Mouse (Mus musculus) urinary bladder, postnatal 4 days (tissue): Measurements from ENCODE around the gene Nup85.
"Not testable (repeated sequence)": the region's sequence is repeated elsewhere in the genome, so short reads cannot be mapped to it uniquely, and the experiment has no call there.

Experiments used
- DNase-seq, 2 experiments: peaks; one replicate each; pipeline ENCODE4 v3.0.0; 2021 to 2022; ENCODE audit warnings: low spot score in 2 of 2

The Nup85 gene

DNA sequence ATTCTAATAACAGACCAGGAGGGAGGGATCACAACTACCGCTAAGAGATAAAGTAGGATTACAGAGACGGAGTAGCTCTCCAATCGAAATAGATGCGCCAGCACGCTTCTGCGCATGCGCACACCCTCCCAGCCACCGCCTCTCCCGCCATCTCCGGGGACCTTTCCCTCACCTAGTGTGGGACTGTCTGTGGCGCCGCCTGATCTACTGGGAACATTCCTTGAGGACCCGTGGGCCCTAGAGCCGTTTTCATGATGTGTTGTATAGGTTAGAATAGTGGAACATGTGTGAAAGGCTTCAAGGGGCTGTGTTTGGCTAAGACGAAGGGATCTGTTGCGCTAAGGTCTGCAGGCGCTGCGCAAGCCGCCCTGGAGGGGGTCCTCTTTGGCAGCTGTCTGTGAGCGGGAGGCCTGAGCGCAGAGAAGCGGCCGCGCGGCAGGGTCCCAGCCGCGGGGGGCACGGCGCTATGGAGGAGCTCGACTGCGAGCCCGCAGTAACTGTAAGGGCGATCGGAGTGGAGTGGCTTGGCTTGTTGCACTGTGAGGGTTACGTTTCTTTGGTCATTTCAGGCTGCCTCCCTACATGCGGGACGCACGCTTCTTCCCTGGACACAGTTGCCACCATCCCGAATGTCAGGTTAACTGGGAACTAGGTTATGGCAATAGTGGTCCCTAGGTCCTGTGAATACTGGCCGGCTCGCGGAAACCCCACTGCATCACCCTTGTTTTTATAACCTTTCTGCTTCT, at the start of gene Nup85:
TSS of gene Nup85 (plus strand) at position 371 of the 746 bp plus-strand sequence.
- DNase-seq, result peak; percentile 95 to 99

GRCm38 (mm10) chr11:115515021-115515420, 49.2 kb upstream of the Nup85 start:
- DNase-seq, result no peak

GRCm38 (mm10) chr11:115516942-115517341, 47.3 kb upstream of the Nup85 start:
- no peak for DNase-seq

- DNase-seq, result no peak
These were observed 45.5 kb upstream of the Nup85 start for GRCm38 (mm10) chr11:115518693-115519092.

GRCm38 (mm10) chr11:115519581-115519980, 44.7 kb upstream of the Nup85 start:
- no peak for DNase-seq

DNA sequence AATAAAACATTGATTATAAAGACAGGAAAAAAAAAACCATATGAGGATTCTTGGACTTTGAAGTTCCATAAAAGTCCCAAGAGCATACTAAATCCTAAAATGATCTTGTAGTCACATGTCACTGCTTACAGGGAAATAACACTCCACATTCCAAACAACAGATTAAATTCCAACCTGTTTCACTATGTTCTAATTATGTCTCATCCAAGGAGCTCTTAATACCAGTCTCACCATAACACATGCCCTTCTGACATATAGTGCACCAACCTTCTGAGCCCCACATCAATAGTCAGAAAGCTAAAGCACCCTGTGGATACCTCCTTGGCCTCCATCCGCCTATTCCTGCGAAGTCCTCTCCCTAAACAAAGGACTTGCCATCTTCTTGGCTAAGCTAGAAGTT, 44.0 kb upstream of the Nup85 start:
- no peak for DNase-seq

- DNase-seq, result no peak
These were observed 43.2 kb upstream of the Nup85 start for GRCm38 (mm10) chr11:115521080-115521479.

GRCm38 (mm10) chr11:115522238-115522637, 42.0 kb upstream of the Nup85 start:
- no peak for DNase-seq

GRCm38 (mm10) chr11:115522703-115523102, 41.5 kb upstream of the Nup85 start:
- no peak for DNase-seq

DNA sequence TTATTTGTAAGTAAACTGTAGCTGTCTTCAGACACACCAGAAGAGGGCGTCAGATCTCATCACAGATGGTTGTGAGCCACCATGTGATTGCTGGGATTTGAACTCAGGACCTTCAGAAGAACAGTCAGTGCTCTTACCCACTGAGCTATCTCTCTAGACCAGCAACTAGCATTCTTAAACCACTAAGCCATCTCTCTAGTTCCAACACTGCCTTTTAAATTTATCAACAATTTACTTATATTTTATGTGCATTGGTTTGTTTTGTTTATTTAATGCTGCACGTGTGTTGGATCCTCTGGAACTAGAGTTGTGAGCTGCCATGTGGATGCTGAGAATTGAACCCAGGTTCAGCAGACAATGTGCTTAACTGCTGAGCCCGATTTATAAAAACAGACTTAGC, 37.8 kb upstream of the Nup85 start:
- DNase-seq, result not testable (repeated sequence)

- no peak for DNase-seq
These were observed 29.4 kb upstream of the Nup85 start for GRCm38 (mm10) chr11:115534759-115535371.

DNA sequence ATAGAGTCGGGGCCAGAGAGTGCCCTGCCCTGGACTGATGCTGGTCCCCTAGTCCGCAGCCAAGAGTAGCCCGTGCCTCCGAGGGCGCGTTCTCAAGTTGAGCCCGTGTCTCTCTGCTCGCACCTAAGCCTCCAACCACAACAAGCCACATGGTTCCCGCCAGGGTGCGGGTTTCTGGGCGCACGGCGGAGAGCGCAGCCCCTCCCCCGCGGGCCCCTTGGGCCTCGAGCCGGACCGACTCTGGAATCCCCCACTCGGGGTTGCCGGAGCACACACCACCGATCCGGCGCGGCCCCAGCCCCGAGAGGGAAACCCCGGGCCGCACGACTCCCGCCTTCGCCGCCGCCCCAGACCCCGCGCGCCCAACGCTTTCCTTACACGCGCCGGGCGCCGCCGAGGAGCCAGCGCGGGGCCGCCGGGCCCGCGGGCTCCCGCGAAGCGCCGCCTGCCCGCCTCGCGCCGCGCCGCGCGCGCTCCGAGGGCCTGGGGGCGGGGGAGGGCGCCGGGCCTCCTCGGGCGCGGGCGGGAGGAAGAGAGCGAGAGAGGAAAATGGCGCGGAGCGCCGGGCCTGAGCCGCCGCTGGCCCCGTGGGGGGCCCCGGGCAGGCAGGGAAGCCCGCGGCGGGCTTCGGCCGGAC, 28.7 kb upstream of the Nup85 start:
- peak; percentile 64 to 70 for DNase-seq

- peak; percentile 99 for DNase-seq
These were observed 28.1 kb upstream of the Nup85 start, which contains the start of gene Sumo2 for GRCm38 (mm10) chr11:115536038-115536681. Gene Sumo2, minus strand, starts transcription at chr11:115536276.

DNA sequence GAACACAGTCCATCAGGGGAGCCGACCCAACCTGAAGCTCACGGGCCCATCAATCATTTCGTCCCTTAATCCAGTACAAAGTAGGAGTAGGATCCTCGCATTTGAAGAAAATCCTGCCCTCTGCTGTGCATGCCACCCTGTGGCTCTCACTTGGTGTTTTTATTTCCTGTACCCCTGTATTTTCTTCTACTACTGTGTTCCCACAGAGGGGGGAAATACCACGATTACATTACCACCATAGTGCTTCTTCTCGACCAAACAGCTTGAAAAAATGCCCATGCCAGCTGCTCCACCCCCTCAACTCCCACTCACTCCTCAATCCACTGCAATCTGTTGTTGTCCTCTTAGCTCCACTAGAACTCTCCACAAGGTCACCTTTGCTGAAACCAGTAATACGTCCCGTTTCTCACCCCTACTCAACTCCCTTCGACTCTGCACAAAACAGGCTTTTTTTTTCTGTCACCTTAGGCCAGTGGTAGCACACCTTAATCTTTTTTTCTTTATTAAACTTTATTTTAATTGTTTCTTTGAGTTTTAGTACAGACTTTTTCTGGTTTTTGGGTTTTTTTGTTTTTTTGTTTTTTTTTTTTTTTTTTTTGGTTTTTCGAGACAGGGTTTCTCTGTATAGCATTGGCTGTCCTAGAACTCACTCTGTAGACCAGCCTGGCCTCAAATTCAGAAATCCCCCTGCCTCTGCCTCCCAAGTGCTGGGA, 27.2 kb upstream of the Nup85 start:
- no peak for DNase-seq

- no peak for DNase-seq
These were observed 26.2 kb upstream of the Nup85 start for GRCm38 (mm10) chr11:115538045-115538444.

DNA sequence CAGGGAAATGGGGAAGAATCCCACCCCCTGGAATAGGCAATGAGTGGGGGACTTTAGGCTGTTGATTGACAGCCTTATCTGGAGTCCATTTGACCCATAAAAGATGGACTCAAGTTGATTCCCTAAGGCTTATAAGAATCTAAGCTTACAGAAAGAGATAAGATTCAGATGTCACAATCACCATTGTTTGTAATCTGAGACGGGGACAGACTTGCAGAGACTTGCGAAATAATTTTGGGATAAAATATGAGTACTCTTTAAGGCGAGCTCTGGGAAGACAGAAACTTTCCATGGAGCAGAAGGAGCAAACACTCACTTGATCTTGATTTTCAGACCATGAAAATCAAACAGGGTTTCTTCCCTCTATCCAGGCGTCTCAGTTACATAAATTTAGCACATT, 20.7 kb upstream of the Nup85 start:
- DNase-seq, result no peak

GRCm38 (mm10) chr11:115552783-115553182, 11.5 kb upstream of the Nup85 start:
- no peak for DNase-seq

DNA sequence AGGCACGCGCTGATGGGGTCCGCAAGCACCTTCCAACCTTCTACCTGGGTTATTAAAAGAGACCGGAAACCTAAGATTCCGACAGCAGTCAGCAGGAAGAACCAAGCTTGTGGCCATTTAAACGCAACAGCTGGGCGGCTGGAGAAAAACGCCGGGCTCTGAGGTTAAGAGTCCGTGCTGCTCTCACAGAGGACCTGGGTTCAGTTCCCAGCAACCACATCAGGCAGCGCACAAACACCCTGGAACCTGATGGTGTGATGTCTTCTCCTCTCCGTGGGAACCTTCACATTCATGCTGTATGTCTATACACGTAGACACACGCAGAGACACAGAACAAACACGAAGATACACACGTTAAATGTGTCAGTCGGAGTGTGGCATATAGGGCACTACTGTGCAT, 8.5 kb upstream of the Nup85 start:
- no peak for DNase-seq

DNA sequence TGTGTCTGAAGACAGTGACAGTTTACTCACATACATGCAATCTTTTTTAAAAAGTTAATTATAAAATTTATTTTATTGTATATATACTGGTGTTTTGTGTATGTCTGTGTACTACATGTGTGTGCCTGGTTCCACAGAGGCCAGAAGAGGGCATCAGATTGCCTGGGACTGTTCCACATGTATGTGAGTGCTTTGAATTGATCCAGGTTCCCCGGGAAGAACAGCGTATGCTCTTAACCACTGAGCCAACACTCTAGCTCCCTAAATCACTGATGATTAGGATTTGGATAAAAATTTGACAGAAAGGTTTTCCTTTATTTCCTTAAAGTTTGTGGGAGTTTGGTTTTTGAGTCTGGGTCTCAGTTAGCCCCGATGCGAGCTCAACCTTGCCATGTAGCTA, 828 bp upstream of the Nup85 start:
- no peak for DNase-seq

GRCm38 (mm10) chr11:115564961-115565360, 727 bp downstream of the Nup85 start:
- DNase-seq, result no peak

GRCm38 (mm10) chr11:115579080-115579479, 14.8 kb downstream of the Nup85 start:
- no peak for DNase-seq
